Mouse (Mus musculus) left cerebral cortex, adult 18-20 months (tissue): ENCODE data around the gene Icmt. TPM values are rescaled to one million over a fixed set of nuclear protein-coding genes. Genes with fewer than 3 reads are reported as not detected.

Experiments
- DNase-seq, 2 experiments: peaks; one replicate each; pipeline ENCODE4 v3.0.0; 2021 to 2022; ENCODE audit warnings: low spot score in 2 of 2, mixed read lengths in 1 of 2
- total RNA-seq, 2 experiments: library from RNA; stranded (reverse); gene quantifications; 2 replicates each; pipeline ENCODE4 v1.2.3; 2021

The Icmt gene
- total RNA-seq, 2 experiments from 2014 or later: 49.8 to 58.4 TPM

DNA sequence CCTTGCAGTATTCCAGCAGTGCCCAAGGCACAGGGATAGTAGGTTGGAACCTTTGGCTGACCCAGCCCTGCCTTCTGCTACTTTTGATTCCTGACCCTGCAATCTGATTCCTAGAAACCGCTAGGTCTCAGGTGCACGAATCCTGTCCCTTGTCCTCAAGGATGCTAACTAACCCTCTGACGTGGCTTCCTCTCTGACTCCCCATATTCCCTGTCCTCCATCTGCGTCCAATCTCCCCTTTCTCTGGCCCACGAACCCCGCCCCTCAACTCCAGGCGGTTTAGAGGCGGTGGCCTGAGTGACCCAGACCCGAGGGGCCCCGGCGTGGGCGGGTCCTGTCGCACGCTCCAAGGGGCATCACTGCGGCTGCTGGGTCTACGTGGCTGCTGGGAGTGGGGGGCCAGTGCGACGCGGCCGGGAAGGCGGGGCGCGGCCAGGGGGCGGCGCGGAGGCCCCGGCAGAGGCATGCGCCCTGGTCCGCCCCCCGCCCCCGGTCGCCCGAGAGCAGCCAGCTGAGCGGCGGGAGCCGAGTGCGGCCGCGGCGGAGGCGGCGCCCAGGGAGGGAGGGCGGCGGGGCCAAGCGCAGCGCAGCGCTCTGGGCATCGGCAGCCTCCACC is 23.3 kb upstream of the Icmt start, which contains the start of gene Gpr153:
Gene Gpr153, plus strand, starts transcription at position 612 of the 616 bp plus-strand sequence.
- peak; percentile 55 to 73 for DNase-seq

- no peak for DNase-seq
These were observed 22.3 kb upstream of the Icmt start for GRCm38 (mm10) chr4:152274681-152275131.

DNA sequence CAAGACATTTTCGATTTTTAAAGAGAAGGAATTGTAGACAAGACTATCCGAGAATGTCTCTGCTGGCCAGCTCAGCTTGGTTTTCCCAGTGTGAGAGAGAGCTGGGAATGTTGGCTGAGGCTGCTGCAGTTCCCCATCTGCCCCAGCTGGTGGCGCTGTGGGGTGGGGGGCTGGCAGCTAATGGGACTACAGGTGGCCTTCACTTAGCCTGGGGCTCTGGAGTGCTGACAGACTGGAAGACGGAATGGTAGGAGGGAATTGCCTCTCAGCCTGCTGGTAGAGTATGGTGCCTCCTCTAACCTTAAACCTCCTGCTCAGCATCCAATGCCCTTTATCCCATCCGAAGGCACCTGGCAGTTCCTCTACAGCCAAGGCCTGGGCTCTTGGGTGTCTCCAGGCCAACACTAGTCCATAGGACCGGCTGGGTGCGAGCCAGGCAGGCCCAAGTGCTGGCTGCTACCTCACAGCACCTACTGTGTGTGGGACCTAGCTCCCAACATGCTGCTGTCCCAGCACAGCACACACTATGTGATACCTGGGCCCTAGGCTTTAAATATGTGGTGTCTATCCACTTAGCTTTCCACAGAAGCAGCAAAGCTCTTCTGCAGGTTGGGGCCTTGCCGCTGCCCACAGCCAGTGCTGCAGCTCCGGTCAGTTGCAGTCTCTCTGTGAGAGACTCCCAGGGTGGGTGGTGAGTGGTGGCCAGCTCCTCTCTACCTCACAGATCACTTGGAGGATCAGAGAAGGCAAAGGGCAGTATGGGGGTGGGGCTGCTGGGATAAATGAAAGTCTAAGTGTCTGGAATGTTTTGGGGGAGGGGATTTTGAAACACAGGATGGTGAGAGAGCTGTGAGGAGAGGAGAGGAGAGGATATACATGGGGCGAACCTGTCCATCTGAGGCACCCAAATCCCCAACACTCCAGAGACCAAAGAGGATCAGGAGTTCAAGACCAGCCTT is 20.4 kb upstream of the Icmt start:
- no peak for DNase-seq

GRCm38 (mm10) chr4:152277916-152278315 is 19.1 kb upstream of the Icmt start:
- no peak for DNase-seq

DNA sequence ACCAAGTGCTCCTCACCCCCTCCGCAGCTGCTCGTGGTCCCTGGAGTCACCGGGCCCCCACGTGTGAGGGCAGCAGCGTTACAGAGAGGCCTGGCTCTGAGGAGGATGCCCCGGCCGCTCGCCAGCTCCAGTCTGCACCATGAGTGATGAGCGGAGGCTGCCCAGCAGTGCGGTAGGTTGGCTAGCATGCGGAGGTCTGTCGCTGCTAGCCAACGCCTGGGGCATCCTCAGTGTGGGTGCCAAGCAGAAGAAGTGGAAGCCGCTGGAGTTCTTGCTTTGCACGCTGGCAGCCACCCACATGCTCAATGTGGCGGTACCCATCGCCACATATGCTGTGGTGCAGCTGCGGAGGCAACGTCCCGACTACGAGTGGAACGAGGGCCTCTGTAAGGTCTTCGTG is 18.0 kb upstream of the Icmt start:
- peak; percentile 59 to 82 for DNase-seq

DNA sequence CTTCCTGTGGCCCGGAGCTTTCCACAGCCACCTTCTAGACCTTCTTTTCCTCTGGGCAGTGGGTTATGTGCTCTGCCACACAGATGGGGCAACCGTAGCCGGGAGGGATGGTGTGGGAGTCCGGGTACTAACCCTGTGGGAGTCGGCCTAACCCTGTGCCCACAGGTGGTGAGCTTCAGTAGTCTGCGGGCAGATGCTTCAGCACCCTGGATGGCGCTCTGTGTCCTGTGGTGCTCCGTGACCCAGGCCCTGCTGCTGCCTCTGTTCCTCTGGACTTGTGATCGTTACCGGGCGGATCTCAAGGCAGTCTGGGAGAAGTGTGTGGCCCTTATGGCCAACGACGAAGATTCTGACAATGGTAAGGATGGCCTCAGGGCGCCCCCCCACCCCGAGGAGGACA is 15.4 kb upstream of the Icmt start:
- no peak for DNase-seq

- DNase-seq: no peak
These were observed 14.3 kb upstream of the Icmt start for GRCm38 (mm10) chr4:152282721-152283120.

DNA sequence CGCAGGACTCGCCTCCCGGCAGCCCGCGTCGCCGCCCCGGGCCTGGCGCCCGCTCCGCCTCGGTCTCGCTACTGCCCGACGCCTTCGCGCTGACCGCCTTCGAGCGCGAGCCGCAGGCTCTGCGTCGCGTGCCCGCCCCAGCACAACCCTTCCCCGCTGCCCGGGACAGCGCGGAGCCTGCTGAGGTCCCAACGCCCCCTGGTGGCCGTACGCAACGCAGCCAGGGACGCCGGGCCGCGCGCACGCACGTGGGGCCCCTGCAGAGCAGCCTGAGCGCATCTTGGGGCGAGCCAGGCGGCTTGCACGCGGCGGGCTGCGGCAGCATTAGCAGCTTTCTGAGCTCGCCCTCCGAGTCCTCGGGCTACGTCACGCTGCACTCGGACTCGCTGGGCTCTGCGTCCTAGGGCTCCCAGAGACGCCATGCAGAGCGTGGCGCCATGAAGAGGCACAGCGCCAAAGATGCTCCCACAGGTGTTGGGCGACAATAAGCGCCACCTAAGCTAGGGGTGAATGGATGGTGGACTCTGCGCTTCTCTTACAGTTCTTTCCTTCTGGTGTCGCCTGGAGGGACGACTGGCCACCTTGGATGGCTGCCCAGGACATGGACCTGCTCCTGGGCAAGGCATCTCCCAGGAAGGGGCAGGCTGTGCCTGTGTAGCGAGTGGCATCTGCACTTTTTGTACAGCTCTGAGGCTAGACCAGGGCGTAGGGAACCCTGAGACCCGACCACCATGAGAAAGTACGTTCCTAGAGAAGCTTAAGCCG is 13.7 kb upstream of the Icmt start:
- DNase-seq: peak; percentile 82 to 86

- peak; percentile 61 to 65 for DNase-seq
These were observed 11.5 kb upstream of the Icmt start for GRCm38 (mm10) chr4:152285505-152285904.

DNA sequence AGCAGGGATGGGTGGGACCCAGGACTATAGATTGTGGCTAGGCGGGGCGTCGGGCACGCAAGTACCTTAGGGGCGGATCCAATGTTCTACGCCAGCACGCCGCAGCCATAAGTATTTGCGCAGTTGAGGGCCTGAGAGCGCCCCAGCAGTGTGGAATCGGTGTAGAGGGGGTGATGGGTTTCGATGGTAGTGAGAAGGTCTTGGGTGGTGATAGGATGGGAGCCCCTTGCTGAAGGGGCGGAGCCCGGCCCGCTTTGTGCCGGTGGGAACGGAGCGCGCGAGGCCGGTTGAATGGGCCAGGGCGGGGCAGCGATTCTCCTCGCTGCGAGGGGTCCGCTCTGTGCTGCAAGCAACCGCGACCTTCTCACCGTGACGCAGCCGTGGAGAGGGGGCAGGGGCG is 10.8 kb upstream of the Icmt start:
- DNase-seq: peak; percentile 36 to 50

GRCm38 (mm10) chr4:152286887-152287286 is 10.1 kb upstream of the Icmt start:
- DNase-seq: peak in 1 of 2 experiments; percentile 31

DNA sequence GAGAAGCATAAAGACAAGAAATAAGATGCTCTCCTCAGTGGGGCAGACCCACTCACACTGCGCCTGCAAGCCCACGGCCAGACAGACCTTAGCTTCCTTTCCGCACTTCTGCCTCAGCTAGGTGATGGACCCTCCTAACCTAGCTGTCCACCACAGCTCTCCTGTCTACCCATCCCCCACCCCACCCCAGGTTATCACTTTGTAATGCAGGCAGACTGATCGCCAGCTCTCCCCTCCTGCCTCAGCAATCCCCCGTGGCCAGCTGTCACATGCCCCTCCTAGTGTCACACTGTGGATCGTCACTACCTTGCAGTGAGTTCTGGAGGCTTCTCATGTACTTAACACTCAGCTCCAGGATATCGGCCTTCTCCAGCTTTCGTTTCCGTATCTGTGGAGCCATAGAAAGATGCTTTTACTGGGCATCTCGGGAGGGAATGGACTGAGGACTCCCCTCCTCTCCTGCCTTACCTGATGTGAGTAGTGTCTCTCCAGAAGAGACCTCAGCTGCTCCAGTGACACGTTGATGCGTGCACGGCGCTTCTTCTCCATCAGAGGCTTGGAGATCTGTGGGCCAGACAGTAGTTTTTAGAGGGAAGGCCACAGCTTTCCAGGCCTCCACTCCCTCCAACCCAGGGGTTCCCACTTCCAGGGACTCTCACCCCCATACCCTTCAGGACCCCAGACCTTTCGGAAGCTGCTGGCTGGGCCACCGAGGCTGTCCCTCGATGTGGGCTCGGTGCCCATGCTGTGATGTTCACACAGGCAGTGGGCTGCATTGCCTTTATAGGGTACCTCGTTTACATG is 9.5 kb upstream of the Icmt start:
- no peak for DNase-seq

GRCm38 (mm10) chr4:152288398-152288945 is 8.6 kb upstream of the Icmt start:
- DNase-seq: no peak

- no peak for DNase-seq
These were observed 6.6 kb upstream of the Icmt start for GRCm38 (mm10) chr4:152290385-152290784.

DNA sequence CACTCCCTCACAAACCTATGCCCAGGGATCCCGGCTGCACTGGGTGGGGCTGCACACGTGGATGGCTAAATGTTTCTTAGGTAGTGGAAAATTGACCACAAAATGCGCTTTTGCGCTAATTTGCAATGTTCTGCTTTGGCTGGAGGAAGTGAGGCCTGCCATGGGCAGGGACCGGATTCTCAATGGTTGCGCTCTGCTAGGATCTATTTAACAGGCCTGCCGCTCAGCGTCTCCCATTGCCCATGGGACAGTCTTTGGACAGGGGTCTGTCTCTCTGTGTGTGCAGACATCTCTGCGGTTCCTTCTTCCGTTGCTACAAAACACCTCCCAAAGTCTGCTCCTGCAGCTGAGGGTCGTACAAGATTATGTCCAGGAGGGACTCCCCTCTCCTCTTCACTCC is 6.0 kb upstream of the Icmt start:
- DNase-seq: no peak

DNA sequence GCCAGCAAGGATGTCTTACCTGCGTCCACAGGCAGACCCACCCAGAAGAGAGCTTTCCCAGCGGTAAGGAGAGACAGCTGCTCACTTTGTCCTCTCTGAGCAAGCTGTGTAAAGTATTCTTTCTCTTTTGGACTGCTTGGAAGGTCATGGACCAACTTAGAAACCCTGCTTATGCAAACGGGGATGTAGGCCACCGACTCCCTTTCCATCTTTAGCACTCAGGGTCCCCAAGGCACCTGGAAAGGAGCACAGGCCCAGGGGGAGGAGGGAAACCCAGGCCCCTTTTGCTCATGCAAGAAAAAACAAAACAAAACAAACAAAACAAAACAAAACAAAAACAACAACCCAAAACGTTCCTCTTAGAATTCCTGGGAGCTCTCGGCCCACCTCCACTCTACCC is 5.5 kb upstream of the Icmt start, which contains the start of gene Hes3:
Gene Hes3, minus strand, starts transcription at position 101 of the 400 bp plus-strand sequence.
- no peak for DNase-seq

- DNase-seq: no peak
These were observed 4.8 kb upstream of the Icmt start for GRCm38 (mm10) chr4:152292102-152292765.

DNA sequence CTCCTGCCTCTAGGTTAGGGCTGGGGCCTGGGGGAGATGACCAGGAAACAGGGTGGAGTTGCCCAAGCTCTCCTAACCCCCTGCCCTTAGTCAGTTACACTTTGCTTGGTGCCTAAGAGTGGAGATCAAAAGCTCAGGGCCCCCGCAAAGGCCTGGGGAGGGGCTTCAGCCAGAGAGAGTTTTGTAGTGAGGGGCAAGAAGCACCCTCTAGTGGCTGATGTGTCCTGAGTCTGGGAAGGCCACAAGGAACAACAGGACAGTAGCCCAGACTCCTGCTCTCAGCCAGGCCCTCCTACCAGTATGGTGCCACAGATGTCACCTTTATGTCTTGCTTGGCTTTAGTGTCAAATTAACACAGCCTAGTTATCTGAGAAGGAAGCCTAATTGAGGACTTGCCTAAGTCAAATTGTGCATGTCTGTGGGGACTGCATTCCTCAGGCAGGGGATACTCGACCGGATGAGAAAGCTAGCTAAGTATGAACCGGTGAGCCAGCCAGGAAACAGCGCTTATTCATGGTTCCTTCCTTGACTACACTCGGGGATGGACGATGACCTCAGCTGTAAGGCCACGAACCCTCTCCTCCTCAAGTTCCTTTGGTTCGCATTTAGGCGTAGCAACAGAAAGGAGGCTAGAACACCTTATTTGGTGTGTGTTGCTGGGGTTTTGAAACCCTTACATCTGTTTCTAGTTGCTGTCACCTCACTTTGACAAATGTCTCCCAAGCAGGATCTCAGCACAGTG is 2.7 kb upstream of the Icmt start:
- DNase-seq: no peak

DNA sequence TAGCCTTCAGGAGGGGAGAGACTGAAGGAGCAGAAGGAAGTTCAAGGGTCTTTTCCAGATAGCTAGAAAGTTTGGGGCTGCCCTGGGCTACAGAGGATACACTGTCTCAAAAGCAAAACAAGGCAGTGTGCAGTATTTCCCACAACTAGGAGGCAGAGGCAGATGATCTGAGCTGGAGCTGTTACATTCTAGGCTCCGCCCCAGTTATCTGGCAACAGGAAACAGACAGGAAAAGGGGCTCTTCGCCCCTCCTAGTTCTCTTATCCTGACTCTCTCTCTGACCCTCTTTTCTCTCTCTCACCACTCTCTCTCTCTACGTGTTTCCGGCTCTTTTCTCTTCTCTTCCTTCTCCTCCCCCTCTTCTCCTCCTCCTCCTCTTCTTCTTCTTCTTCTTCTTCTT is 1.1 kb upstream of the Icmt start:
- DNase-seq: no peak
